Mouse (Mus musculus) cerebellum, adult 8-10 months (tissue): Measurements from ENCODE around the gene Nhp2.
"Not testable (repeated sequence)": the region's sequence is repeated elsewhere in the genome, so short reads cannot be mapped to it uniquely, and the experiment has no call there.

ENCODE experiments used
- DNase-seq: peaks from one replicate; pipeline ENCODE4 v3.0.0; 2022

Gene Nhp2

DNA sequence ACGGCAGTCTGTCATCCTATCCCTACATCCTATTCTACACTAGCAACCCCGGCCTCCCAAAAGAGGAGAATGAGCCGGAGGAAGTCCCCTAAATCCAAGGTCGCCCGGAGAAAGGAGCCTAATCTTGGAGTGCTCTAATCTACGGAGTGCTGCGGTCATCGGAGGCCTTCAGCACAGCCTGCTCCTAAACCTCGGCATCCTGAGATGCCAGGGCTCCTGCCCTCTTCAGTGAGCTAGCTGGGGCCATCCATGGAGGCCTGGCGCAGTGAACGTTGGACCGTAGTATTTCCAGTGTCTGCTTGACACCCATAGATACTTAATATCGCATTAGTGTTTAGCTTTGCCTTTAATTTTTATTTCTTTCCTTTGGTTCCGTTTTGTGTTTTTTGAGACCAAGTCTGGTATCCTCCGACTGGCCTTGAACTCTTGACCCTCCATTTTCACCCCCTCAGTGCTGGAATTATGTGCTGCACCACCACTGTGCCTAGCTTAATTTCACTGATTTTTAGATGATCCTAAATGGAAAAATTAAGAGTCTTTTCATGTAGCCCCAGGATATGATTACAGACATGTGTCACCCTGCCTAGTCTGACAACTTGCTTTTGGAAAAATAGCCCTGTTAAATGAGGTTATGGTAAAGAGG, 12.3 kb upstream of the Nhp2 start:
- no peak for DNase-seq

DNA sequence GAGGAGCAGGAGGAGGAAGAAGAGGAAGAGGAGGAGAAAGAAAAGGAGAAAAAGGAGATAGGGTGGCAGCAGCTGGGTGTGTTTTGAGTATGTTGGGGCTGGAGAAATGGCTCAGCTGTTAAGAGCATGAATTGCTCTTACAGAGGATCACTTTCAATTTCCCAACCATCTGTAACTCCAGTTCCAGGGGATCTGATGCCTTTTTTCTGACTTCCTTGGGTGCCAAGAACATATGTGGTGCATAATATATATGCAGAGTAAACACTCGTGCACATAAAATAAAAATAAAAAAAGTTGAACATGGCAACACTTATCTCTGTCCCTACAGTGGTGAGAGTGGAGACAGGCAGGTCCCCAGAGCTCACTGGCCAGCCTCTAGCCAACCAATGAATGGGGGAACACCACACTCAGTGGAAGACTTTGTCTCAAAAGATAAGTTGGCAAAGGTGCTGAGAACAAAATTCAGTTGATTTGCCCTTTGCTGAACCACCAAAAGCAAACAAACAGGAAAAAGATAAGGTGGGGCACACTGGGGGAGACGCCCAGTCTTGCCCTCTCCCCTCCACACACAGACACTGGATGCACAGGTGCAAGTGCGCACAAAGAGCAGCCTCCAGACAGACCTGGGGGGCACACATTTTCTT, 10.1 kb upstream of the Nhp2 start:
- DNase-seq: no peak

DNA sequence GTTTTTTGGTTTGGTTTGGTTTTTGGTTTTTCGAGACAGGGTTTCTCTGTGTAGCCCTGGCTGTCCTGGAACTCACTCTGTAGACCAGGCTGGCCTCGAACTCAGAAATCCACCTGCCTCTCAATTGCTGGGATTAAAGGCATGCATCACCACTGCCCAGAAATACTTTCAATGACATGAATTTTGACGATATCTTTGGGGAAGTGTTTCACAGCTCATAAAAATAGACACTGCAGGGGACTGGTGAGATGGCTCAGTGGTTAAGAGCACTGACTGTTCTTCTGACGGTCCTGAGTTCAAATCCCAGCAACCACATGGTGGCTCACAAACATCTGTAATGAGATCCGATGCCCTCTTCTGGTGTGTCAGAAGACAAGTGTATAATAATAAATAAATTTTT, 9.6 kb upstream of the Nhp2 start:
- not testable (repeated sequence) for DNase-seq

DNA sequence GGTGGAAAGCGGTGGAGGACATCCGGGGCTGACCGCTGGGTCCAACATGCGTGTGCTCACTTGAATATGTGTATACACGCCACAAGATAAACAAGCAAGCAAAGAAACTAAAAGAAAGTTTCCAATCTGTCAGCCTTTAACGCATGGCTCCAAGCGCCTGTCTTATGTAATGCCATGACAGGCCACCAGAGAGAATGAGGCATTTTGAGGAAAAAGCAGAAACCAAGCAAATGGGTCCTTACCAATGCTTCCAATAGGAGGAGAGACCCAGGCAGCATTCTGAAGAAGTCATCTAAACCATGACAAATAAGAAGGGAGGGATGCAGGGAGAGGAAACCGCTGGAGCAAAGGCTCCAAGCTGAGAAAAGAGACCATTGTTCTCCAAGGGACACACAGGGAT, 5.3 kb upstream of the Nhp2 start:
- no peak for DNase-seq

DNA sequence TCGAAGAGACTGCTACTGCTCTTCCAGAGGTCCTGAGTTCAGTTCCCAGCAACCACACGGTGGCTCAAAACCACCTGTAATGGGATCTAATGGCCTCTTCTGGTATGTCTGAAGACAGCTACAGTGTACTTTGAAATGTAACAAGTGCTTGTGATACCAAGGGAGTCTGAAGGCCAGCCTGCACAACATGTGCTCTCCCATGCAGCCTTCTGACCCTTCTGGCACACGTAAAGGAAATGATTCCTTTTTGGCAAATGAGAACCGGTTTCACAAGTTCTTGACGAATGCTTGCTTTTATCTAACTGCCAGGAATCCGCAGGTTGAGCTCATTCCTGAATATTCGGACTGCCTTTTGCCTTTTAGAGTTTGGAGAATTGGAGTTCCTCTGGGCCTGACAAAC, 4.4 kb upstream of the Nhp2 start:
- no peak for DNase-seq

DNA sequence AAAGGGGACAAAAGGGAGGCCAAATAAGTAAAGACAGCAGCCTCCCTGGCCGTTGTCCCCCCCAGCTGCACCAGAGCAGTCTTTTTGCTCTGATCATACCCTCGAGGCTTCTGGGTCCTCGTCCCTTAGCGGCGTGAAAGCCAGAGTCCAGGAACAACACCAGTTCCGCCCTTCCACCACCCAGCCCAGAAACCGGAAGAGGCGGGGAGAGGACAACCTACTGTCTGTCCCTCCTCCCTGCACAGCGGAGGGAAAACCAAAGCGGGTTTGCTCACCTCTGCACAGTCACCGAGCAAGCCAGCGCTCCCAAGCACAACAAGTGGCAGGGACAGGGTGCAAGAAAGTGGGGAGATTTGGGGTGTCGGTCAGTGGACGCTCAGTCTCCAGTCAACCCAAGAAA, 3.9 kb upstream of the Nhp2 start:
- no peak for DNase-seq

DNA sequence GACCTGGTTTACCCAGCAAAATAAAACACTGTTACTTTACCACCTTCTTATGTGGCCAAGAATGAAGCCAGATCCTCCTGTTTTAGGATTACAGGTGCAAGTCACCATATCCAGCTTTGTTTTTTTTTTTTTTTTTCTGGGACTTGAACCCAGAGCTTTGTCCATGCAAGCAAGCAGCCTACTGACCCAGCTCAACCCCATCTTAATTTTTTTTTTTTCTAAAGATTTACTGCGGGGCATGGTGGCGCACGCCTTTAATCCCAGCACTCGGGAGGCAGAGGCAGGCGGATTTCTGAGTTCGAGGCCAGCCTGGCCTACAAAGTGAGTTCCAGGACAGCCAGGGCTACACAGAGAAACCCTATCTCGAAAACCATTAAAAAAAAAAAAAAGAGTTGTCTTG, 3.4 kb upstream of the Nhp2 start:
- not testable (repeated sequence) for DNase-seq

DNA sequence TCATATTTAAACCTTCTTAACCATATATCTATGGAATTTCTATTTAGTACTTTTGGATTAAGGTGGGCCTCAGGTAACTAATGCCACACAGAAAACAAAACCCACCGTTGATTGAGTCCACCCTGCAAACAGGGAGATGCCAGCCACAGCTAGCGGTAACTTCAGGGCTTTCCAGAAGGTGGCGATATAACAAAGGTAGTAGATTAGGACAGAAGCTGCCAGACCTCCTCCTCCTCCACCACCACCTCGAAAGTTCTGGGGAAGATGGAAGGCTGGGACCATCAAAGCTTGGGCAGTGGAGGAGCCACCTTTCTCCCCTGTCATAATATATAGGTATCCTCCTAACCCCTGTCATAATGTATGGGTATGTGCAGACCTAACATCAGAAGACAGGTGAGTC, 1.8 kb upstream of the Nhp2 start:
- peak; percentile 70 for DNase-seq

DNA sequence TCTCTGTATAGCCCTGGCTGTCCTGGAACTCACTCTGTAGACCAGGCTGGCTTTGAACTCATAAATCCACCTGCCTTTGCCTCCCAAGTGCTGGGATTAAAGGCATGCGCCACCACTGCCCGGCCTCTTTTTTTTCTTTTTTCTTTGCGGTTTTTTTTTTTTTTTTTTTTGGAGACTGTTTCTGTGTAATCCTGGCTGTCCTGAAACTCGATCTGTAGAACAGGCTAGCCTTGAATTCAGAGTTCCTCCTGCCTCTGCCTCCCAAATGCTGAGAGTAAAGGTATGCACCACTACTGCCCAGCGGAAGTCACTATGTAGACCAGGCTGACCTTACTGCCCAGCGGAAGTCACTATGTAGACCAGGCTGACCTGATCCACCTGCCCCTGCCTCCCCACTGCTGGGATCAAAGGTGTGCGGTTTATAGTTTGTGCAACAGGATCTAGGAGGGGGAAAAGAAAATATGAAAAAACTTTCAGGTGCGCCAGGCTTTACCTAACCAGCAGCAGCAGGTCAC, 584 bp upstream of the Nhp2 start:
- DNase-seq: no peak

DNA sequence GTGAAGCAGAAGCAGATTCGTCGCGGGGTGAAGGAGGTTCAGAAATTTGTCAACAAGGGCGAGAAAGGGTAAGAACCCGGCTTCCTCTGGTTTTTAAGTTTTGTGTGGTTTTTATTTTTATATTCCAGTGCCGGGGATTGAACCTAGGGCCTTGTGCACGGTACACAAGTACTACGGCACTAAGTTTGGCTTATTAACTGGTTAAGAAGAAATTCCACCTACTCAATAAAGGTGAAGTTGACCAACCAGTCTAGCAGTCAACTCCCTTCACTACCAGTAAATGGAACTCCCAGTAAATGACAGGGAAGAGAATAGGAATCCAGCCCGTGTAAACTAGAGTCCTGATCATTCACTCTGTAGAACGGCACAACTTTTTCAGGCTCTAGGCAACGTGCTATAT, 549 bp downstream of the Nhp2 start:
- DNase-seq: no peak

DNA sequence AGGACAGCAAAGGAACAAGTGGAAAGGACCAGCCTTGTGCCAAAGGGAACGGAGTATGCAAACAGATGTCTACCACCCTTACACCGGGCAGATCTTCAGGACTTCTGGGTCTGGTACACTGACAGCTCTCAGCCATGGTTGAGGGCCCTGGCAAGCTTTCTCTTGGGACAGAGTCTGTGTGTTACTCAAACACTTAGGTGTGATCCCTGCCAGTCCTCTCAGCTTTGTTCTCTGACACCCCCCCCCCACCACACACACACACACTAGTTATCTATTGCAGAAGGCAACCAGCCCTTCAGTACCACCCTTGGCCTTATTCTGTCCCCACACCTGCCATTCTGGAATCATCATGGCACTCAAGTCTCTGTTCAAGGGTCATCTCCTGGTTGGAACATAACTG, 2.2 kb downstream of the Nhp2 start:
- no peak for DNase-seq

DNA sequence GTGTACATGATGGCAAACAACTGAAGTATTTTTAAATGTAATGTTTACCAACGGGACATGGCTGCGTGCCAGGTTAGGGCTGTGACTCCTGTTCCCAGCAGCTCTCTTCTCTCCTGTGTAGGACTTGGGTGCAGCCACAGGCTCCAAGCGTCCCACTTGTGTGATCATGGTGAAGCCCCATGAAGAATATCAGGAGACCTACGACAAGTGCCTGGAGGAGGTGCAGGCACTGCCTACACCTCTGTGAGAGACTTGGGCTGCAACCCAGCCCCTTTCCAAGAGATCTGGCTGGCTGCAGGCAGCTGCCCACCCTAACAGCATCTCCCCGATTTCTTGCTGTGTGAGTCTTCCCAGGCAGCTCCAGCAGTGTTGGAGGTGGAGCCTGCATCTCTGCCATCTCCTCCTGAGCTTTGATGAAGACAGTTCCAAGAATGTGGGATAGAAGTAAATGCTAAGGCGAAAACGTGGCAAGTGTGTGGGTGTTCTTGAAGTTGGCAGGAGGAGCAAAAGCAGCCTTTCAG, 3.5 kb downstream of the Nhp2 start:
- no peak for DNase-seq

DNA sequence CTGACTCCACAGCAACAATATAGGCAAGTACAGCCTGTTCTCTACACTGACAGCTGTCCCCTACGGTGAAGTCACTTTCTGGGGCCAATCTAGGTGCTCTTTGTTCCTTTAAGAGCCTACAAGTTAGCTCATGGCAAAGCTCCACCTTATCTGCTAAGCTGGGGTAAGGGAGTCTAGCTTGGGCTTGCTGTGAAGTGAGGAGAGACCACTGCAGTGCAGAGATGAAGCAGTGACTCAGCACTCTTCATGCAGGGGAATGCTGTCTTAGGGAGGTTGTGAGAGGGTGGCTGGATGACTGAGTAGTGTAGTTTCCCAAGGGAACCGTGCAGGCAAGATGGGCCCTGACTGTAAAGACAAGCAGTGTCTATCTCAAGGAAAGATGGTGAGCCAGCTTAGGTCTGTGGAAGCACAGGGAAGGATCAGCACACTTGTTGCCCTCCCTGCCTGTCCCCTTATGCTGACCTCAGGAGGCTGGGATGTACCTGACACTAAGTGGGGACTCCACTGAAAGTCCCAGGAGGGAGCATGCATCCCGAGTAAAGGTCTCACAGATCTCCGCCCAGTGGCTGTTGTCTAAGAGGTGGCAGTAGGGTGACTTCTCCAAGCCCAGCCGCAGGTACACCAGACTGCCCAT, 5.8 kb downstream of the Nhp2 start:
- no peak for DNase-seq

DNA sequence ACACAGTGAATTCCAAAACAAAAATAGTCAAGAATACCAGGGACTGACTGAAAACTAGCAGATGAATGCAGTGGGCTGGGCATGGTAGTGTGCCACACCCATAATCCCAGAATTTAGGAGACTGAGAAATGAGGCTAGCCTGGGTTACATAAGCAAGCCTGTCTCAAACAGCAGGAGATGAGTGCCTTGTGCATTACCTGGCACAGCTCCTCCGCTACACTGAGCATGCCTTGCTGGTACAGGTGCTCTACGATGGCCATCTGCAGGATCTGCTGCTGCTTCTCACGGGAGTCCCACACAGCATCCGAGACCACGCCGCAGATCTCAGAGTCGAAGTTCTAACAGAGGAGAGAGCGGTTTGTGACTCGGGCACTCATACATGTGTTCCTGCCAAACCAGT, 7.9 kb downstream of the Nhp2 start:
- no peak for DNase-seq

DNA sequence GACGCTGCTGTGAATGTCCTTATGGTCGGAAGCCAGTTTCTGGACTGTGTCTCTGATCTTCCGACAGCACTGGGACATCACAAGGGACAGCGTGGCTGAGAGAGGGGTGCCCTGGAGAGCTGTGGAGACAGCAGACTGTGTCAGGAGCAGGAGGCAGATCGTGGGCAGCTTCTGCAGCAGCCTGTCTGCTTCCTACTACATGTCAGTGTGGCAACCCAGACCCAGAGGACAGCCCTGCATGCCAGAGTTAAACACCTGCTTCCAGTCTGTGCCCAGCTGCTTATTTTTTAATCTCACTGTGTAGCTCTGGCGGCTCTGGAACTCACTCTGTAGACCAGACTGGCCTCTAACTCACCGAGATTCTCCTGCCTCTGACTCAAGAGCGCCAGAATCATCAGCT, 8.4 kb downstream of the Nhp2 start:
- no peak for DNase-seq

DNA sequence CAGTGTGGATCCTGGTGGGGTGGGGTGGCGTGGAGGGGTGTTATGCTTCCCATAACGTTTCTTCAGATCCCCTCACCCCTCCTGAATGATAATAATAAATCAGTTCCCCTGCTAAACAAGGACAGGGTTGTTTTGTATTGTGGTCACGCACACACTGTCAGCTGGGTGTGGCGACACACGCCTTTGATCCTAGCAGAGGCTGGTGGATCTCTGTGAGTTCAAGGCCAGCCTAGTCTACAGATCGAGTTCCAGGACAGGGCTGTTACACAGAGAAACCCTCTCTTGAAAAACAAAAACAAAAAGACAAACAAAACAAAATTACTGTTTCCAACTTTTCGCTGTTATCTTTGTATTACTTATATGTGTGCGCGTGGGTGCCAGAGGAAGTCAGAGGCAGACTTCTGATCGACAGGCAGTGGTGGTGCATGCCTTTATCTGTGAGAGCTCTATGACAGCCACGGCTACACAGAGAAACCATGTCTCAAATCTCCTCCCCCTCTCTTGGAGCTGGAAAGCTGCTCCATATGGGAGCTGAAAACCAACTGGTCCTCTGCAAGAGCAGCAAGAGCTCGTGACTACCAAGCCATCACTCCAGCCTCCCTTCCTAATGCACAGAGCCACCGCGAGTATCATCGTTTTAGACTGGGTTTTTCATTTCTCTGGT, 10.2 kb downstream of the Nhp2 start:
- no peak for DNase-seq

DNA sequence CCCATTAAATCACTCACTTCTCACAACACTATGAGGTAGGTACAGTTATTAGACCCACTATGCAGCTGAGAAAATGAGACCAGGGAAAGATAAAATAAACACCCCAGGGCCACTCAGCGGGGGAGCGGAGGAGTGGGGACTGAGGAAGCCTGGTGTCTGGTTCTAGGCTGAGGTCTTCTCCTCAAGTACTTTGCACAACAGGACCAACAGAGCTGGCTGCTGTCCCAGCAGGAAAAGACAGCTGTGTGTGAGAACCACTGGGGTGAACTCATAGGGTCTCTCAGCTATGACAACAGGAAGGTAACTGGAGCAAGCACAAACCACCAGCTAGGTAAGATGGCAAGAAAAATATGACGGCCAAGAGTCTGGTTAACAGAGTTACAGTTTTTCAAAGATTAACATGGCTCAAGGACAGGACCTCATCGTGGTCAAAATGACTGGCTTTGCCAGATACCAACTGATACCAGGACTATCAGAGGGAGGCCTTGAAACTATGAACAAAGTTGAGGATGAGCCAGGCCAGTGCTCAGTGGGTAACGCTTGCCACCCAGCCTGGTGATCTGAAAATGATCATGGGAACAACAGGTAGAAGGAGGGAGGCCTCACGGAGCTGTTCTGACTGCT, 12.7 kb downstream of the Nhp2 start:
- DNase-seq: no peak

DNA sequence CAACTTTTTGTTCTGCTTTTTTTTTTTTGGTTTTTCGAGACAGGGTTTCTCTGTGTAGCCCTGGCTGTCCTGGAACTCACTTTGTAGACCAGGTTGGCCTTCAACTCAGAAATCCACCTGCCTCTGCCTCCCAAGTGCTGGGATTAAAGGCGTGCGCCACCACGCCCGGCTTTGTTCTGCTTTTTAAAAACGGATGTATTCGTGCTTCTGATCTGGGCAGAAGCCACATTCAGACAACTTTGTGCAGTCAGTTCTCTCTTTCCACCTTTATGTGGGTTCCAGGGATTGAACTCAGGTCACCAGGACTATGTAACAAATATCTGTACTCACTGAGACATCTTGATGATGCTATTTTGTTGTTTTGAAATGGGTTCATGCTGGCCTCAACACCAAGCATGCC, 13.7 kb downstream of the Nhp2 start:
- DNase-seq: not testable (repeated sequence)

DNA sequence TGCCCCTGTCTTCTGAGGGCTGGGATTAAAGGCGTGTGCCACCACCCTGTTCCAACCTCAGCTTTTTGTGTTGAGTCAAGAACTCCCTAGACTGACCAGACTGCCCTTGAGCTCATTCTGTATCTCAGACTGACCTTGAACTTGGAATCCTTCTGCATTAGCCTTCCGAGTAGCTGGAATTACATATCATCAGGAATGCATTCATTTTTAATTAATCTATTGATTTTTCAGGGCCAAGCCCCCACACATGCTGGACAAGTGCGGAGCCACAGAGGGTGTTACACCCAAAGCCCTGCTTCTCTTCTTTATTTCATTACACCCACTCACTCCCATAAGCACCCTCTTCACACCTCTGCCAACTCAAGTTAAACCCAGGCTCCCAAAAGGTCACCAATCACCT, 14.2 kb downstream of the Nhp2 start:
- no peak for DNase-seq

DNA sequence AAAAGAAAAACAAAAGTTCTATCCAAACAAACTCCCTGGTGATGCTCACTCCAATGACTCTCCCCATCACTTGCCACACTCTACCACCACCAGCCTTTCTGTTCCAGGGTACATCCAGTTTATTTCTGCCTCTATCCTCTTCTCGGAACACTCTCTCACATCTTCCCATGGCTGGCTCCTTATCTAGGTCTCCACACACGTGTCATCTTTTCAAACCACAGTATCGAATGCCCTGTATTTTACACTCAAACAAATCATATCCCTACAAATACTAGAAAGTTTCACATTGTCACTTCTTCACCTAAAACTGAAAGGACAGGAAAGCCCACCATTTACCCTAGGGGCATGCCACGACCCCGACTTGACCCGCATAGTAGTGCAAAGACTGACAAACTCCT, 15.6 kb downstream of the Nhp2 start:
- DNase-seq: no peak

DNA sequence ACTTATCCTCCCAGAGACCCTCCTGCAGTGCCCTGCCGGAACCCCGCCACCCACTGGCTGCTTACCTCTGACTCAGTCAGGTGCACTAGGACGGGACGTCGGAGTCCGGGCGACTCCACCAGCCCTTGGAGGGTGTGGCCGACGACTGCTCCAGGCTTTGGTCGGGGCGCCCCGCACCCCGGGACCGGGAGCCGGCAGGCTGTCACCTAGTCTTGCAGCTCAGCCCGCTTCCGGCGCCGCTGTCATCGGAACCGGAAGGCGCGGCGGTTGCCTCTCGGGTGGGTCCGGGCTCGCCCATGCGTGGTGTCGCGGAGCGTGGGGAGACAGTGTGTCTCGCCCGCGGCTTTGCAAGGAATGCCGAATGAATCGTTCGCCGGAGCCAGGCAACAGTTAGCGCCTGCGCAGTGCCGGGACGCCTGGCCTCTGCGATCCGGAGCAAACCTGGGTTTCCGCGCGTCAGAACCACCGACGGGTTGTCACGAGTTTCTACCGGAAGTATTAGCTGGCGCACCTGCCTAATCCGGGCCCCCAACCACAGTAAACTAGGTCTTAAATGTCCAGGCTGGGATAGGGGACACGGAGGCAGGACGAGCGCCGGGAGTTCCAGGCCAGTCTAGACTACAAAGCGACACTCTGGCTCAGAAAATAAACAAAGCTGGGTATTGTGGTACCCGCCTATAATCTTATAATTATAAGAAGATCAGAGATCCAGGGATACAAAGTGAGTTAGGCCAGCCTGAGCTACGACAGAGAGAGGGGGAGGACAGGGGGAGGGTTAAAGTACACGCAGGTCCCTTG, 16.2 kb downstream of the Nhp2 start, which contains the start of gene Rmnd5b:
TSS of gene Rmnd5b (minus strand) at position 372 of the 798 bp plus-strand sequence.
- DNase-seq: peak; percentile 90

DNA sequence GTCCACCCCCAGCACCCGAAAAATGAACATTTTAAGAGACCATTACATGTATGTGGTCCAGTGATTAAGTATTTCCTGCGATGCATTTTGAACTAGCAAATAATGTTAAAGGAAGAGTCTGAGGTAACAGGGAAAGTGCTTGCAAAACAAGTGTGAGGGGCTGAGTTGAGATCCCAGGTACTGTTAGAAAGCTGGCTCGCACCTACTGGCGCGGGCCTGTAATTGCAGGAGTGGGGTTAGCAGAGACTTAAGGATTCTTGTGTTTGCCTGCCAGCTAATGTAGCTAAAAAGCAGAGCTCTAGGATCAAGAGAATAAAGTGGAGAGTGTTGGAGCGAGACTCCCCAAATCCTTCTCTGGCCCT, 16.8 kb downstream of the Nhp2 start:
- DNase-seq: peak; percentile 60
